In genomic region chr2:160584568-160584967, GRCm38 (mm10) we compare ENCODE assay signal across 25 mouse cellular contexts.
"Had no signal": no experiment of that assay in that cellular context is flagged by ENCODE, and none has a peak within 500 bp of the region (broad histone marks: within the 10 kb centered on the region; RNA-seq: fewer than 3 reads in every experiment).

No protein-coding gene starts in this region.

- H3K9me3 ChIP-seq: heart, embryonic 10.5 days; heart, embryonic 12.5 days; hindbrain, embryonic 13.5 days; hindbrain, embryonic 15.5 days; kidney, embryonic 15.5 days; limb, embryonic 13.5 days; limb, embryonic 15.5 days; liver, embryonic 12.5 days had no signal

- H3K4me1 ChIP-seq: heart, embryonic 12.5 days; limb, embryonic 13.5 days; limb, embryonic 15.5 days; liver, embryonic 12.5 days had no signal

- H3K27ac ChIP-seq: gastrocnemius, adult 2 months; heart, embryonic 10.5 days; hindbrain, embryonic 13.5 days; hindbrain, embryonic 15.5 days; hindbrain, postnatal 0 days; kidney, embryonic 15.5 days; kidney, postnatal 0 days; limb, embryonic 13.5 days; limb, embryonic 15.5 days; liver, embryonic 12.5 days had no signal

- H3K4me2 ChIP-seq: heart, embryonic 12.5 days; hindbrain, embryonic 13.5 days; hindbrain, embryonic 15.5 days; kidney, embryonic 15.5 days; limb, embryonic 13.5 days; limb, embryonic 15.5 days; liver, embryonic 12.5 days had no signal

- H3K4me3 ChIP-seq: gastrocnemius, adult 2 months; heart, embryonic 10.5 days; heart, embryonic 12.5 days; hindbrain, embryonic 13.5 days; hindbrain, embryonic 15.5 days; kidney, embryonic 15.5 days; limb, embryonic 13.5 days; limb, embryonic 15.5 days; liver, embryonic 12.5 days had no signal

- H3K36me3 ChIP-seq: heart, embryonic 10.5 days; heart, embryonic 12.5 days; hindbrain, embryonic 13.5 days; hindbrain, embryonic 15.5 days; kidney, embryonic 15.5 days; limb, embryonic 13.5 days; limb, embryonic 15.5 days; liver, embryonic 12.5 days had no signal

- DNase-seq: gastrocnemius, adult 2 months; gastrocnemius, postnatal 10 days; gastrocnemius, postnatal 25 days; heart, adult 18-20 months; heart, postnatal 10 days; heart, postnatal 4 days; kidney, adult 11 months; kidney, adult 2 months; kidney, adult 9 months; kidney, postnatal 14 days; kidney, postnatal 36 days; layer of hippocampus, adult 9-11 months; layer of hippocampus, postnatal 36 days; left cerebral cortex, postnatal 4 days had no signal

- ATAC-seq: hindbrain, postnatal 0 days; intestine, embryonic 16.5 days; liver, embryonic 12.5 days had no signal

- H3K9ac ChIP-seq: heart, embryonic 12.5 days; hindbrain, embryonic 13.5 days; hindbrain, embryonic 15.5 days; kidney, embryonic 15.5 days; limb, embryonic 13.5 days; limb, embryonic 15.5 days; liver, embryonic 12.5 days had no signal
